Mouse (Mus musculus): ENCODE measurements around the gene Olfr847. TPM values are rescaled to one million over a fixed set of nuclear protein-coding genes. Genes with fewer than 3 reads are reported as not detected.

The Olfr847 gene
- not detected for total RNA-seq (2021)

- no peak for DNase-seq
Observed at GRCm38 (mm10) chr9:19378569-19378968, at the start of gene Olfr847. Gene Olfr847 (minus strand): TSS chr9:19378669.

GRCm38 (mm10) chr9:19363905-19364304, 14.6 kb downstream of the Olfr847 start, which contains the start of gene Olfr846:
Gene Olfr846 (minus strand): TSS chr9:19364005.
- no peak for DNase-seq

GRCm38 (mm10) chr9:19336157-19336556, 42.3 kb downstream of the Olfr847 start, which contains the start of gene Olfr845:
Gene Olfr845 (plus strand): TSS chr9:19336457.
- no peak for DNase-seq

Other genes starting within 250 kb of the Olfr847 start
- not detected for gene Olfr837, start 242.4 kb downstream of the Olfr847 start, total RNA-seq (2021)
- gene Olfr839-ps1, start 201.4 kb downstream of the Olfr847 start, total RNA-seq (2021) = not detected
- not detected for gene Olfr843, start 126.7 kb downstream of the Olfr847 start, total RNA-seq (2021)
- gene Olfr844, start 62.3 kb downstream of the Olfr847 start, total RNA-seq (2021) = not detected
- not detected for gene Olfr845, start 42.2 kb downstream of the Olfr847 start, total RNA-seq (2021)
- gene Olfr846, start 14.7 kb downstream of the Olfr847 start, total RNA-seq (2021) = not detected
- gene Olfr849, start 61.6 kb upstream of the Olfr847 start, total RNA-seq (2021) = not detected
- not detected for gene Olfr850, start 99.6 kb upstream of the Olfr847 start, total RNA-seq (2021)
- gene Olfr851, start 114.6 kb upstream of the Olfr847 start, total RNA-seq (2021) = not detected
- not detected for gene Olfr853, start 162.4 kb upstream of the Olfr847 start, total RNA-seq (2021)
- gene Olfr854, start 188.7 kb upstream of the Olfr847 start, total RNA-seq (2021) = not detected
- gene Olfr855, start 203.9 kb upstream of the Olfr847 start, total RNA-seq (2021) = not detected
- 10 to 100 TPM; 14.7 to 17.0 TPM for gene Zfp317, start 243.4 kb upstream of the Olfr847 start, total RNA-seq (2021)

Measured in heart, postnatal 4 days (tissue).